8 mouse cellular contexts compared by ENCODE assay signal in the genomic region with DNA sequence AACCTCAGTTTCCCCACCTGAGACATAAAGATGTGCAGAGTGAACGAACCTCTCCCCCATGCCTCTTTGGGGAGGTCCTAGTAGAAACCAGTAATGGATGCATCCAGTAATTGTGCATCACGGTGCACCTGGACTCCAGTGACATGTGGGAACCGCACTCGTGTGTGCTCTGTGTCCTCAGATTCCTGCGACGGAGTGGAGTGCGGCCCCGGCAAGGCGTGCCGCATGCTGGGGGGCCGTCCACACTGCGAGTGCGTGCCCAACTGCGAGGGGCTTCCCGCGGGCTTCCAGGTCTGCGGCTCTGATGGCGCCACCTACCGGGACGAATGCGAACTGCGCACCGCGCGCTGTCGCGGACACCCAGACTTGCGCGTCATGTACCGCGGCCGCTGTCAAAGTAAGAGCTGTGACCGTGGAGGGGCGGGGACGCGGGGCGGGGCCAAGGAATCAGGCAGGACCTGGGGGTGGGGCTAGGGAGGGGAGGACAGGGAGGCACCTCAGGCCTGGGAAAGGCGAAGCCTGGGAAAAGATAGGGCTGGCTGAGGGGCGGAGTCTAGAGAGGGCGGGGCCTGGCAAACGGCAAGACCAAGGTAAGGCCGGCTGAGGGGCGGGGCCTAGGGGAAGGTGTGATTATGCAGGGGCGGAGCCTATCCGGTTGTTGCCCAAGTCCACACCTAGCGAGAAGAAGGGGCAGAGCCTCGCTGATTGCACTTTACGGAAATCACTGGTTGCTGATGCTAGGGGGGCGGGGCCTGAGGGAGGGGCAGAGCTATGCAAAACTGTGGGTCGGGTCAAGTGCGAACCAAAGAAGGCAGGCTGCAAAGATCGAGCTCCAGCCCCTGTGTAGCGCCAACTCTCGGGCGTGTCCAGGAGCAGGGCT. TPM values are rescaled to one million over a fixed set of nuclear protein-coding genes. Genes with fewer than 3 reads are reported as not detected.
DNase-seq lines count a peak whose midpoint lies in the region; ATAC-seq lines count a peak whose summit lies in the region.

No protein-coding gene starts in this region.

- WGBS in hindbrain, embryonic 16.5 days = 1% methylated on average over 55 of the region's 55 CpGs
- 2% methylated on average over 48 of the region's 55 CpGs for WGBS in macrophage (ENCODE audit: missing documents)

- H3K9me3 ChIP-seq in hindbrain, embryonic 16.5 days (ENCODE audit: control insufficient read depth, low read length) = no peaks in the 10 kb centered on the region

- peak overlapping the region; percentile 47 for H3K9ac ChIP-seq in hindbrain, embryonic 16.5 days (ENCODE audit: low read depth, low read length)

- peaks cover 8% of the 10 kb centered on the region for H3K4me1 ChIP-seq in hindbrain, embryonic 16.5 days (ENCODE audit: control insufficient read depth, insufficient read depth, low read depth, low read length)

- H3K27ac ChIP-seq in hindbrain, embryonic 16.5 days (ENCODE audit: low read depth, low read length) = no peak overlapping the region
- no peak overlapping the region for H3K27ac ChIP-seq in macrophage

- H3K27me3 ChIP-seq in hindbrain, embryonic 16.5 days (replicated peaks; ENCODE audit: control insufficient read depth, insufficient read depth, low read length) = peaks cover 21% of the 10 kb centered on the region

- peak; percentile 94 for DNase-seq in T-cell, adult 2 months (ENCODE audit: low spot score)
- peak; percentile 95 to 98 for DNase-seq in cerebellum, postnatal 4 days (ENCODE audit: low spot score in 2 of 2)
- DNase-seq in gastrocnemius, adult 18-20 months (ENCODE audit: low spot score) = peak; percentile 96
- DNase-seq in left cerebral cortex, adult 18-20 months (ENCODE audit: low spot score in 2 of 2) = peak; percentile 95
- DNase-seq in right cerebral cortex, adult 18-20 months = peak; percentile 98
- peak; percentile 93 for DNase-seq in urinary bladder, postnatal 10 days (ENCODE audit: low spot score)

- ATAC-seq in hindbrain, embryonic 16.5 days = peak; percentile 93

- H3K4me3 ChIP-seq in hindbrain, embryonic 16.5 days (ENCODE audit: low read length) = peak overlapping the region; percentile 48
- H3K4me3 ChIP-seq in macrophage (ENCODE audit: inconsistent target) = peak overlapping the region; percentile 22

- H3K36me3 ChIP-seq in hindbrain, embryonic 16.5 days (ENCODE audit: control insufficient read depth, insufficient read depth, low read length) = no peaks in the 10 kb centered on the region
- H3K36me3 ChIP-seq in macrophage (ENCODE audit: inconsistent target) = no peaks in the 10 kb centered on the region

- no peaks in the 10 kb centered on the region for H3K79me2 ChIP-seq in macrophage (ENCODE audit: inconsistent target)

- peak overlapping the region; percentile 78 for H3K4me2 ChIP-seq in hindbrain, embryonic 16.5 days (ENCODE audit: low read length)

RNA-seq across cellular contexts. Expression of a gene that starts 3.0 kb away (rescaled TPM):
- total RNA-seq in gastrocnemius, adult 18-20 months (2021) = 1 to 10 TPM; 1.2 to 1.9 TPM
- 2.6 and 3.0 TPM in 2 replicates for polyA plus RNA-seq in hindbrain, embryonic 16.5 days (2015; fragmentation: Nextera tagmentation; extraction: Ambion mirVana)
- 1 to 10 TPM; 2.7 to 3.2 TPM for total RNA-seq in left cerebral cortex, adult 18-20 months (2021)
- total RNA-seq in macrophage (2018; cell fraction: chromatin; rRNA removed) = under 1 TPM in 4 of 26 experiments, not detected in 22; 0.39 to 0.65 (median 0.53) TPM
- under 1 TPM; 0.19 to 0.94 (median 0.37) TPM for total RNA-seq in macrophage (2018; cell fraction: cytosol; rRNA removed)
- total RNA-seq in macrophage (2018; cell fraction: nucleus; rRNA removed) = under 1 TPM in 9 of 26 experiments, not detected in 17; 0.30 to 0.61 (median 0.42) TPM
- 0.12 to 0.67 TPM (median 0.47 TPM) in 3 replicates for polyA plus RNA-seq in macrophage (2018)

RNA-seq across cellular contexts. Expression of a gene that starts 10.7 kb away (rescaled TPM):
- total RNA-seq in gastrocnemius, adult 18-20 months (2021) = not detected
- 0.31 TPM in 1 of 2 replicates, not detected in the other for polyA plus RNA-seq in hindbrain, embryonic 16.5 days (2015; fragmentation: Nextera tagmentation; extraction: Ambion mirVana)
- total RNA-seq in left cerebral cortex, adult 18-20 months (2021) = under 1 TPM; 0.63 to 0.72 TPM
- not detected for total RNA-seq in macrophage (2018; cell fraction: chromatin; rRNA removed)
- total RNA-seq in macrophage (2018; cell fraction: cytosol; rRNA removed) = not detected
- total RNA-seq in macrophage (2018; cell fraction: nucleus; rRNA removed) = not detected
- polyA plus RNA-seq in macrophage (2018) = not detected in 3 replicates

RNA-seq across cellular contexts. Expression of a gene that starts 13.3 kb away (rescaled TPM):
- total RNA-seq in gastrocnemius, adult 18-20 months (2021) = 10 to 100 TPM; 49.5 to 54.5 TPM
- polyA plus RNA-seq in hindbrain, embryonic 16.5 days (2015; fragmentation: Nextera tagmentation; extraction: Ambion mirVana) = 74.2 and 101 TPM in 2 replicates
- total RNA-seq in left cerebral cortex, adult 18-20 months (2021) = 10 to 100 TPM; 86.7 to 98.4 TPM
- total RNA-seq in macrophage (2018; cell fraction: chromatin; rRNA removed) = 10 to 100 TPM in 25 of 26 experiments, 1 to 10 TPM in 1; 9.5 to 76.9 (median 33.4) TPM
- 10 to 100 TPM; 17.6 to 33.5 (median 25.7) TPM for total RNA-seq in macrophage (2018; cell fraction: cytosol; rRNA removed)
- total RNA-seq in macrophage (2018; cell fraction: nucleus; rRNA removed) = 10 to 100 TPM in 25 of 26 experiments, 1 to 10 TPM in 1; 9.1 to 65.2 (median 30.7) TPM
- polyA plus RNA-seq in macrophage (2018) = 20.1 to 34.6 TPM (median 21.2 TPM) in 3 replicates

RNA-seq across cellular contexts. Expression of a gene that starts 13.3 kb away (rescaled TPM):
- total RNA-seq in gastrocnemius, adult 18-20 months (2021) = 10 to 100 TPM; 11.1 to 22.9 TPM
- polyA plus RNA-seq in hindbrain, embryonic 16.5 days (2015; fragmentation: Nextera tagmentation; extraction: Ambion mirVana) = 297 and 309 TPM in 2 replicates
- 100 to 1,000 TPM; 290 to 308 TPM for total RNA-seq in left cerebral cortex, adult 18-20 months (2021)
- total RNA-seq in macrophage (2018; cell fraction: chromatin; rRNA removed) = 10 to 100 TPM in 1 of 26 experiments, 1 to 10 TPM in 16, under 1 TPM in 8, not detected in 1; 0.31 to 10.7 (median 2.9) TPM
- total RNA-seq in macrophage (2018; cell fraction: cytosol; rRNA removed) = 1 to 10 TPM in 25 of 26 experiments, under 1 TPM in 1; 0.72 to 3.2 (median 1.7) TPM
- 1 to 10 TPM in 20 of 26 experiments, under 1 TPM in 6; 0.24 to 4.6 (median 2.2) TPM for total RNA-seq in macrophage (2018; cell fraction: nucleus; rRNA removed)
- polyA plus RNA-seq in macrophage (2018) = 1.3 to 1.9 TPM (median 1.8 TPM) in 3 replicates

RNA-seq across cellular contexts. Expression of a gene that starts 25.1 kb away (rescaled TPM):
- not detected for total RNA-seq in gastrocnemius, adult 18-20 months (2021)
- 1.9 and 3.1 TPM in 2 replicates for polyA plus RNA-seq in hindbrain, embryonic 16.5 days (2015; fragmentation: Nextera tagmentation; extraction: Ambion mirVana)
- 1 to 10 TPM; 4.3 to 5.6 TPM for total RNA-seq in left cerebral cortex, adult 18-20 months (2021)
- not detected for total RNA-seq in macrophage (2018; cell fraction: chromatin; rRNA removed)
- total RNA-seq in macrophage (2018; cell fraction: cytosol; rRNA removed) = not detected
- not detected for total RNA-seq in macrophage (2018; cell fraction: nucleus; rRNA removed)
- not detected in 3 replicates for polyA plus RNA-seq in macrophage (2018)
